Mouse (Mus musculus) adrenal gland, postnatal 36 days (tissue): ENCODE results near the gene Fas. TPM values are rescaled to one million over a fixed set of nuclear protein-coding genes. Genes with fewer than 3 reads are reported as not detected.

Experiments
- DNase-seq, 2 experiments: peaks; one replicate each; pipeline ENCODE4 v3.0.0; 2021; ENCODE audit warnings: mixed read lengths in 1 of 2
- total RNA-seq, 2 experiments: library from RNA; stranded (reverse); gene quantifications; 2 replicates each; pipeline ENCODE4 v1.2.3; 2021

Gene Fas
- total RNA-seq, 2 experiments from 2014 or later: 9.0 to 15.0 TPM

- DNase-seq: no peak
Observed at GRCm38 (mm10) chr19:34362639-34363038, 72.2 kb downstream of the Fas start.

GRCm38 (mm10) chr19:34369551-34369950 lies 79.1 kb downstream of the Fas start:
- DNase-seq: no peak

GRCm38 (mm10) chr19:34370397-34370796 lies 79.9 kb downstream of the Fas start:
- no peak for DNase-seq

Other genes with a start within 250 kb of the Fas start
- gene Lipn, start 223.3 kb upstream of the Fas start, total RNA-seq: under 1 TPM in 1 of 2 experiments, not detected in 1; 0.59 TPM
- not detected for gene Lipm, start 189.7 kb upstream of the Fas start, total RNA-seq
- gene Ankrd22, start 124.6 kb upstream of the Fas start, total RNA-seq: not detected
- 1 to 10 TPM; 4.3 to 5.6 TPM for gene Stambpl1, start 98.4 kb upstream of the Fas start, total RNA-seq
- gene Acta2, start 35.1 kb upstream of the Fas start, total RNA-seq: 10 to 100 TPM; 28.2 to 55.6 TPM
- under 1 TPM; 0.26 to 0.50 TPM for gene Ch25h, start 184.5 kb downstream of the Fas start, total RNA-seq
- 100 to 1,000 TPM in 1 of 2 experiments, 10 to 100 TPM in 1; 87.3 to 203 TPM for gene Lipa, start 236.8 kb downstream of the Fas start, total RNA-seq